Mouse (Mus musculus) CH12F3 (cell line): ENCODE results near the gene Samd3.

Experiments
- in situ Hi-C: fragments of 300-500 bp; cut with MboI; formaldehyde crosslinking; loops from 2 replicates; pipeline ENCODE4 v1.14.3; 2020; ENCODE audit warnings: low sequenced_read_pairs

Samd3 gene

GRCm38 (mm10) chr10:26297626-26298025 is 68.1 kb downstream of the Samd3 start:
- in situ Hi-C loops = no loop called here

GRCm38 (mm10) chr10:26302336-26302735 is 72.8 kb downstream of the Samd3 start:
- in situ Hi-C loops = no loop called here

- in situ Hi-C loops = no loop called here
Measured at GRCm38 (mm10) chr10:26303485-26303884, 74.0 kb downstream of the Samd3 start.

GRCm38 (mm10) chr10:26314327-26314726 is 84.8 kb downstream of the Samd3 start:
- in situ Hi-C loops = no loop called here

- in situ Hi-C loops = no loop called here
Measured at GRCm38 (mm10) chr10:26320679-26321078, 91.2 kb downstream of the Samd3 start.
